Mouse (Mus musculus): ENCODE results near the gene Txlnb. TPM values are rescaled to one million over a fixed set of nuclear protein-coding genes. Genes with fewer than 3 reads are reported as not detected.
A peak's percentile ranks its signal among the peaks of the same experiment; 100 is the strongest.

Txlnb gene
- polyA plus RNA-seq, 1 experiment = 0.82 TPM

DNA sequence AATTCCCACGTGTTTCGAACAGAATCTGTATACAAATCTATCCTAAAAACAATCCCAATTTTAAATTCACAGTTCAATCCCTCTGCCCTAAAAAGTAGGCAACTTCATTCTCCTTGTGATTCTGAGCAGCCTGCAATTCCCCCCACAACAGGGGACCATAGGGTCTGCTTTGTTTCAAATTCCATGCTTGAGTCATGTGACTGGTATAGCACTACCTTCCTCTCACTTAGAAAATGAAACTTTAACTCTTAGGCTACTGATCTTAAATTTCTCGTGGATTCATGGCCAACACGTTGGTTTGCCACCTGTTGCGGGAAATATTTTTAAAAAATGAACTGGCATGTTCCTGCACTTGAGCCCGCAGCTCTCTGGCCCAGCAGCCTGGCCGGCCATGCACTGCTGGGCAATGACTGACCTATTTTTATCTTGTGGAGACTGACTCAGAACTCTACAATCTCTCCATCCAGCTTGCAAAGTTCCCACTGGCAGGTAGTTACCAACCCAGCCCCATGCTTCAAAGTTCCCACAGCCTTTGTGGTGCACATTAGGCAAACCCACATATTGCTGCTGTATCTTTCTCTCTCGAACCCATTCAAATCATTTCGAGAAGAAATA, 61.7 kb downstream of the Txlnb start:
- Histone ChIP-seq H3K4me3 (ENCODE audit: insufficient read depth, low read length) (no peak overlapping the region), H3K4me1 (ENCODE audit: control insufficient read depth, insufficient read depth, low read length) (peaks cover 14% of the 10 kb centered on the region), H3K27ac (ENCODE audit: insufficient read depth, low read depth, low read length) (no peak overlapping the region)
- no peak for TF ChIP-seq POLR2A (IDR thresholded peaks at IDR 0.05; ENCODE audit: borderline replicate concordance, low read depth, low read length)
- TF ChIP-seq CTCF (IDR thresholded peaks at IDR 0.05; ENCODE audit: low read depth, low read length) = no peak

DNA sequence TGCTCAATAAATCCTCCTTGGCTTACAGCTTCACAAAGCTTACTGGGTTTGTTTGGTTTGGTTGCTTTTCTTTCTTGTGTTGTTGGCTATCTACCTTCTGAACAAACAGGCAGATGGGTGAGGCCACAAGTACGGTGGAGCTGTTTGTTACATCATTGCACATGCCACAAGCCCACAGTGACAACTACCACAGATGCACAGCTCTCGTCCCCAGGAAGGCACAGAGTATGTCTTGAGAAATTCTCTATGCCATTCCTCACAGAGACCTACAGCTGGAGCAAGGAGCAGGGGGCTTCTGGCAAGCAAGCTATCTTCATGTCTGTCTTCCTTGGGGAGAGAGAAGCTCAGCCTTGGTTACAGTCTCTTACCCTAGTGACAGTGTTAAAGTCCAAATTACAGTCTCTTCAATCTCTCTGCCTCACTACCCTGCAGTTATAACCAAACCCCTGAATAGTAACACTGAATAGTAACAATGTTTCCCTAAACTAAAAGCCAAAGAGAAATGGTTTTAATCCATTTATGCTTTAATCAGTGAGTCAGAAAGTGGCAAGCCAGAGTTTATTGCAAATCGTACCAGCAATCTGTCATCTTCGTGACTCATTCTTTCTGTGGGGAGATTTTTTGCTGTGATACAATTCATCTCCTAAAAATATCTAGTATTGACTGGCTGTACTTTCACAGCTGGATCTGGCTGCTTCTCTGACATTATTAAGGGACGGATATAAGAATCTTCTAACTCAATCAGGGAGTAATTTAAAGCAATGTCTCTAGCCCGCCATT, 64.9 kb downstream of the Txlnb start:
- H3K27ac ChIP-seq (ENCODE audit: insufficient read depth, low read depth, low read length) = no peak overlapping the region
- peaks cover 11% of the 10 kb centered on the region for H3K4me1 ChIP-seq (ENCODE audit: control insufficient read depth, insufficient read depth, low read length)
- H3K4me3 ChIP-seq (ENCODE audit: insufficient read depth, low read length) = no peak overlapping the region
- TF ChIP-seq POLR2A (IDR thresholded peaks at IDR 0.05; ENCODE audit: borderline replicate concordance, low read depth, low read length) (no peak), CTCF (IDR thresholded peaks at IDR 0.05; ENCODE audit: low read depth, low read length) (no peak)

DNA sequence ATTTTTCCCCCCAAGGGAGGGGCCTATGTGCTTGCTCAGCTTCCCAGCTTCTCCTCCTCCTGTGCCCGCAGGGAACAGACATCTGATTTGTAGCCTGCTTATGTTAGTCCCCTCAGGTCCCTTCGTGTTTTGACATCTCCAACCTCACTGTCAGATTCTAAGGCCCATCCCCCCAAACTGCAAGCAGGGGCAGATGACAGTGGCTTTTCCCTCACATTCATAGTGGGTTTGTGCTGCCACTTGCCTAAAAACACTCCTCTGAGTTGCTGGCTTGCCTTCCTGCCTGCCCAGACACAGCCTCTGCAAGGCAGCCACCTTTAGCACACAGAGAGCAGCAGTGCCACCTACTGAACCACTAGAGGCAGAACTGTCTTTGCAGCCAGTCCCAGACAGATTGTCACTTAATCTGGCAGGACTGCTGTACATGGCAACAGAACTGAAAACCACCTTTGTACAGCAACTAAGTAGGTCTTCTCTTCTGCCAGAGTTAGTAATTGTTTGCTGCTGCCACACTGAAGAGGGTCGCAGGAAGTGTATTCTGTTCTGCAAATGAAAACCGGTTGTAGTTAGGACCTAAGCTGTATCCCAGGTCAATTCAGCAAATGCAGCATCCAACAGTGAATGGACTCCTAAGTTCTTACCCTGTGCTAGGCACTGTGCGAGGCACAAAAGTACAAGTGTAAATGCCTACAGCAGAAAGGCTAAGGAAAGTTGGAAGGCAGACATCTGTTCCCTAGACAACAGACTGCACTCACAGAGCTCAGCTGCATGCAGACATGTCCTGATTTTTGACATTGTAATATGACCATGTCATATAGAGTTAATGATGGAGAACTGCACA, 74.0 kb downstream of the Txlnb start:
- 0 out of 2 replicates have a peak, but pooled peaks cover 3% of the 10 kb centered on the region for H3K4me1 ChIP-seq (ENCODE audit: control insufficient read depth, insufficient read depth, low read length)
- H3K27ac ChIP-seq (ENCODE audit: insufficient read depth, low read depth, low read length) = no peak overlapping the region
- TF ChIP-seq CTCF (IDR thresholded peaks at IDR 0.05; ENCODE audit: low read depth, low read length) (peak; percentile 71), POLR2A (IDR thresholded peaks at IDR 0.05; ENCODE audit: borderline replicate concordance, low read depth, low read length) (no peak)
- H3K4me3 ChIP-seq (ENCODE audit: insufficient read depth, low read length) = no peak overlapping the region

DNA sequence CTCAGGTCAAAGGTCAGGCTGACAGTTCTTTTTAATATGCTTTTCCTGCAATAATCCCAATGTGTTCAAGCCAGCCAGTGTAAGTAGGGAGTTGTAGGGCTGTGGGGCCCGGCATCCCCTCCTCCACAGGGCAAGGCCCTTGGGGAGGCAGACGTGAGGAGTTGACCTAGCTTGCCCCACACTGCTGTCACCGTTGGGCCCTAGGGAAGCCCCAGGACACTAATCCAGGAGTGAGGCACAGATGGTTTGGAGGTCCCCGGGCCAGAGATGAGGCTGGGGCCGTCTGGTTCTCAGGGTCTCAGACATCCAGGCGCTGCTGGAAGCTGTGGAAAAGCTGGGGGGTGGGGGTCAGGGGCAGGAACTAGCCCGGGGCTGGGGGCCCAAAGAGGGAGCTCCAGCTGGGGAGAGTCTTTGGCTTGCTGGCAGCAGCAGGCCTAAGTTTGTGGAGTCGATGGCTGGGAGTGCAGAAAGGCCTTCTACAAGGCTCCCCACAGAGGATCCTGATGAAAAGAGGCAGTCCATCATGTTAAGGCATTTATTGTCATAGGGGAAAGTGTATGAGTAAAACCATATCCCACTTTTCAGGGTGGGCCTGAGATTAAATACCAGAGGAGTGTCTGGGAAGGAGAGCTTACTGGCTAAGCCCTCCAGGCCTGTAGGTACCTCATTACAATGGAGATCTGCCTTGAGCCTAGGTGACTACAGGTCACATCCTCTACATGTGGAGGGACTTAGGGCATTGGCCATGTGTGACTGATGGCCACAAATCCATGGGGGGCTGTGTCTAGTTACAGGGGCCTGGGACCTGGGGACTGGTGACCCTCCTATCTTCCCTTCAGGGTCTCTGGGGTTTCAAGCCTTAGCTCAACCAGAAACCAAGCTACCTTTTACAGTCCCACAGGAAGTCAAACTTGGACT, 82.2 kb downstream of the Txlnb start:
- Histone ChIP-seq H3K27ac (ENCODE audit: insufficient read depth, low read depth, low read length) (no peak overlapping the region), H3K4me3 (ENCODE audit: insufficient read depth, low read length) (no peak overlapping the region), H3K4me1 (ENCODE audit: control insufficient read depth, insufficient read depth, low read length) (no peaks in the 10 kb centered on the region)
- TF ChIP-seq CTCF (IDR thresholded peaks at IDR 0.05; ENCODE audit: low read depth, low read length) (no peak), POLR2A (IDR thresholded peaks at IDR 0.05; ENCODE audit: borderline replicate concordance, low read depth, low read length) (no peak)

DNA sequence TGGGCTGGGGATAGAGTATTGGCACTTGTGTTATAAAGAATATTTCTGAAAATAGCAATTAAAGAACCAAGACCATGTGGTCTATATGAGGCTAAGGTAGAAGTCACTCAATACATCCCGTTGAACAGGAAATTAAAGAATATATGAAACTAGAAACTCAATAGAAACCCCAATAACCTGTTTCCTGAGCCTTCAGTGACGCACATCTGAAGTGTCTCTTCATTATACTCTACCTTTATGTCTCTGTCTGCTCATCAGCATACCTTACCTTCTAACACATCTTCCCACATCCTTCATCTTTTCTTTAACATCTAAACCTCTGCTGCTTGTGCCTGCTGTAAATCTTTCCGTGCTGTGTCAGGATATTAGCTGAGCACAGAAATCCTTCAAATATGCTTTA, 84.0 kb downstream of the Txlnb start:
- Histone ChIP-seq H3K27ac (ENCODE audit: insufficient read depth, low read depth, low read length) (no peak overlapping the region), H3K4me3 (ENCODE audit: insufficient read depth, low read length) (no peak overlapping the region), H3K4me1 (ENCODE audit: control insufficient read depth, insufficient read depth, low read length) (no peaks in the 10 kb centered on the region)
- TF ChIP-seq POLR2A (IDR thresholded peaks at IDR 0.05; ENCODE audit: borderline replicate concordance, low read depth, low read length) = no peak
- TF ChIP-seq CTCF (IDR thresholded peaks at IDR 0.05; ENCODE audit: low read depth, low read length) = no peak

DNA sequence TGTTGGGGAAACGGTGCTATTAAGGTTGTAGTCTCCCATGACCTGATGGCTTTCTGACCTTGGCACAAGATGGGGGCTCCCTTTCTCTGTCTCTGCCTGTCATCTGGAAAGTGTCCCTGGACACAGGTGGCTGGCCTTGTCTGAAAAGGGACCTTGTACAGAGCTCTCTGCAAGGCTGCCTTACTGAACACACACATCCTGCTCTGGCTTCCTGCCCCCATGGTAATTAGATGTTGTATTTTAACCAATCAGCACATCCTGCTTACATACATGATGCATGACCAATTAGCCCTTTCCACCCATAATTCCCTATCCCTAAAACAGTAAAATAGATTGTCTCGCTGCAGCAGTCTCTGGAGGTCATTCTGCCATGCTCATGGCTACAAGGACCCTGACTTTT, 84.7 kb downstream of the Txlnb start:
- no peaks in the 10 kb centered on the region for H3K4me1 ChIP-seq (ENCODE audit: control insufficient read depth, insufficient read depth, low read length)
- TF ChIP-seq POLR2A (IDR thresholded peaks at IDR 0.05; ENCODE audit: borderline replicate concordance, low read depth, low read length) = no peak
- no peak for TF ChIP-seq CTCF (IDR thresholded peaks at IDR 0.05; ENCODE audit: low read depth, low read length)
- no peak overlapping the region for H3K27ac ChIP-seq (ENCODE audit: insufficient read depth, low read depth, low read length)
- H3K4me3 ChIP-seq (ENCODE audit: insufficient read depth, low read length) = no peak overlapping the region

Other genes starting within 250 kb of the Txlnb start
- gene Cited2, start 73.0 kb upstream of the Txlnb start, polyA plus RNA-seq (2012; ENCODE audit: insufficient read depth, insufficient read length, missing spikeins) = 136 and 143 TPM in 2 replicates
- 29.6 and 31.7 TPM in 2 replicates for gene Heca, start 151.8 kb downstream of the Txlnb start, polyA plus RNA-seq (2012; ENCODE audit: insufficient read depth, insufficient read length, missing spikeins)
- 107 and 136 TPM in 2 replicates for gene Abracl, start 227.1 kb downstream of the Txlnb start, polyA plus RNA-seq (2012; ENCODE audit: insufficient read depth, insufficient read length, missing spikeins)